Mouse (Mus musculus) intestine, embryonic 15.5 days (tissue): ENCODE data around the gene Ctsw. TPM values are rescaled to one million over a fixed set of nuclear protein-coding genes. Genes with fewer than 3 reads are reported as not detected.
"Not testable (repeated sequence)": the region's sequence is repeated elsewhere in the genome, so short reads cannot be mapped to it uniquely, and the experiment has no call there.

ENCODE experiments used
- ATAC-seq: fragments of 200-750 bp; cut with Nextera tagmentation; 2 replicates; pipeline ENCODE4 v1.8.0; 2017; ENCODE audit warnings: moderate TSS enrichment, moderate library complexity
- H3K27ac ChIP-seq: fragments of 300-500 bp; sonication (generic); 2 replicates; pipeline ENCODE4 v1.5.1; 2015; ENCODE audit warnings: mild to moderate bottlenecking, inconsistent platforms
- H3K27me3 ChIP-seq: fragments of 300-500 bp; sonication (generic); replicated peaks from 2 replicates; pipeline ENCODE4 v1.6.1; 2015; ENCODE audit warnings: inconsistent platforms
- H3K36me3 ChIP-seq: fragments of 300-500 bp; sonication (generic); 2 replicates; pipeline ENCODE4 v1.6.1; 2015; ENCODE audit warnings: inconsistent platforms
- H3K4me1 ChIP-seq: fragments of 300-500 bp; sonication (generic); replicated peaks from 2 replicates; pipeline ENCODE4 v1.6.1; 2015; ENCODE audit warnings: inconsistent platforms
- H3K4me2 ChIP-seq: fragments of 300-500 bp; sonication (generic); replicated peaks from 2 replicates; pipeline ENCODE4 v1.6.1; 2015; ENCODE audit warnings: mild to moderate bottlenecking, inconsistent platforms
- H3K4me3 ChIP-seq: fragments of 300-500 bp; sonication (generic); replicated peaks from 2 replicates; pipeline ENCODE4 v1.5.1; 2015; ENCODE audit warnings: inconsistent platforms
- H3K9ac ChIP-seq: fragments of 300-500 bp; sonication (generic); 2 replicates; pipeline ENCODE4 v1.6.1; 2015; ENCODE audit warnings: inconsistent platforms
- H3K9me3 ChIP-seq: fragments of 300-500 bp; sonication (generic); 2 replicates; pipeline ENCODE4 v1.6.1; 2016; ENCODE audit warnings: inconsistent platforms
- WGBS: fragments of 180-500 bp; shearing (Covaris S2); methylation state at CpG from one replicate; pipeline ENCODE4 v1.1.7; 2015; 5-methylcytosine and 5-hydroxymethylcytosine counted together
- polyA plus RNA-seq: library from polyadenylated mRNA; unstranded; fragments of >200 nt; fragmentation: Nextera tagmentation; extraction: Ambion mirVana; gene quantifications from 2 replicates; pipeline ENCODE4 v1.2.1, GENCODE M21; 2015

The Ctsw gene
- polyA plus RNA-seq, 1 experiment from 2014 or later = 2.1 TPM

DNA sequence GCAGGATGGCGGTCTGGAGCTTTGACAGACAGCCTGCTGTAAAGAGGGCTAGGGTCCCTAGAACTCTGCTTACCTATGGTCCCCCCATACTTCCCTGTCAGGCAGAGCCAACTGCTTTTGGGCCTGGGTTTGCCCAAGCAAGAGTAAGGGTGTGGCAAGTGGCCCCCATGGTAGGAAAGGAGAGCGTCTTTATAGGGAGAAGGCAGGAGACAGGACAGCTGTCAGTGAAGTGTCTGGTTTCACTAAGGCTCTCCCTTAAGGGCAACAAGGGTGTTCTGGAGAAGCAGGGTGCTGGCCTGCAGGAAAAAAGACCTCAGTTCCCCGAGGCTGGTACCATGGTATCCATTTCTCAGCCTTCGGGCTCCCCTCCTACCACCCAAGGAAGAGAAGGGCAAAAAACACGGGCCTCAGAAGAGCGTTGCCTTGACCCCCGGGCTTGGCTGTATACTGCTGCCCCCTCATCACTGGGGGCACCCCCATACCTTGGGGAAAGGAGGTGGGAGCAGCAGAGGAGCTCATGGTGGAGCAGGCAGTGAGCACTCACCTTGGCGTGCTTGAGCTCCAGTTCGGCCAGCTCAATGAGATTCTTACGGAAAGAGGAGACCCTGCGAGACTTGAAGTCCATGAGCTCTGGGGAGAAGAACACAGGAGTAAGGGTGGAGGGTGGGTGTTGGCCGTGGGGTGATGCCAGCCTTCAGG is 27.2 kb upstream of the Ctsw start:
- H3K4me2 ChIP-seq = no peak overlapping the region
- no peak overlapping the region for H3K27ac ChIP-seq
- H3K9me3 ChIP-seq = no peaks in the 10 kb centered on the region
- H3K4me1 ChIP-seq = peaks cover 12% of the 10 kb centered on the region; the same call in 1 of the 2 replicates
- H3K36me3 ChIP-seq = peaks cover 27% of the 10 kb centered on the region
- H3K27me3 ChIP-seq = no peaks in the 10 kb centered on the region
- no peak overlapping the region for H3K9ac ChIP-seq
- H3K4me3 ChIP-seq = no peak overlapping the region
- no peak for ATAC-seq
- WGBS = 80% methylated on average over 12 of the region's 12 CpGs

DNA sequence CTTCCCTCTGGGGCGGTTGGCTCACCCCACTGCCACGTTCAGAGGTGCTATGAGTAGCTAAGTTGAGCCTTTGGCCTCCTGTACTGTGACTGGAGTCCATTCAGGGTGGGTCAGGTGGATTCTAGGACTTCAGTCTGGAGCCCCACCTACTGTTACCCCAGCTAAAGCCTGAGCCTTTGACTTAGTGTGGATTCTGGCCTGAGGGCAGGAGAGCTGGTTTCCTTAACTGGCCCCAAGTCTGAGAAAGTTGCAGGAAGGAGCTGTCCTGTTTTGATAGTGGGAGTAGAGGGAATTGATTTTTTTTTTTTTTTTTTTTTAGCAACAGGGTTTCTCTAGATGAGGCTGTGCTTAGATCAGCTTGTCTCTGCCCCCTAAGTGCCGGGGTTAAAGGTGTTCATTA is 26.0 kb upstream of the Ctsw start:
- peaks cover 27% of the 10 kb centered on the region for H3K36me3 ChIP-seq
- peak; percentile 5; the same call in 1 of the 2 replicates for ATAC-seq

DNA sequence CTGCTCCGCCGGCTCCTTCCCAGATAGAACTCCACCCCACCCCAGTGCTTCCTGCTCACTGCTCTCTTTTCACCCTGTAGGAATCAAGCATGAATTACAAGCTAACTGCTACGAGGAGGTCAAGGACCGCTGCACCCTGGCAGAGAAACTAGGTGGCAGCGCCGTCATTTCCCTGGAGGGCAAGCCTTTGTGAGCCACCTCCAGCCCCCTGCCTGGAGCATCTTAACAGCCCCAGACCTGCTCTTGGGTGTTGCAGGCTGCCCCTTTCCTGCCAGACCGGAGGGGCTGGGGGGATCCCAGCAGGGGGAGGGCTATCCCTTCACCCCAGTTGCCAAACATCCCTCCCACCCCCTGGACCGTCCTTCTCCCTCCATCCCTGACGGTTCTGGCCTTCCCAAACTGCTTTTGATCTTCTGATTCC is 25.0 kb upstream of the Ctsw start:
- Histone ChIP-seq H3K36me3 (peaks cover 27% of the 10 kb centered on the region), H3K4me2 (peak overlapping the region; percentile 17; the same call in 1 of the 2 replicates), H3K4me1 (peaks cover 14% of the 10 kb centered on the region; the same call in 1 of the 2 replicates)
- not testable (repeated sequence) for H3K9ac ChIP-seq, H3K27me3 ChIP-seq, H3K4me3 ChIP-seq, H3K9me3 ChIP-seq, H3K27ac ChIP-seq, ATAC-seq
- whole genome bisulfite sequencing = 64% methylated on average over 9 of the region's 9 CpGs

More for the DNA sequence above, 26.0 kb upstream of the Ctsw start:
- no peak overlapping the region for H3K4me2 ChIP-seq
- no peaks in the 10 kb centered on the region for H3K27me3 ChIP-seq
- H3K27ac ChIP-seq = no peak overlapping the region
- H3K9me3 ChIP-seq = no peaks in the 10 kb centered on the region
- H3K4me3 ChIP-seq = no peak overlapping the region
- H3K9ac ChIP-seq = no peak overlapping the region
- WGBS = 72% methylated on average over 3 of the region's 3 CpGs
- H3K4me1 ChIP-seq = peaks cover 12% of the 10 kb centered on the region; the same call in 1 of the 2 replicates

DNA sequence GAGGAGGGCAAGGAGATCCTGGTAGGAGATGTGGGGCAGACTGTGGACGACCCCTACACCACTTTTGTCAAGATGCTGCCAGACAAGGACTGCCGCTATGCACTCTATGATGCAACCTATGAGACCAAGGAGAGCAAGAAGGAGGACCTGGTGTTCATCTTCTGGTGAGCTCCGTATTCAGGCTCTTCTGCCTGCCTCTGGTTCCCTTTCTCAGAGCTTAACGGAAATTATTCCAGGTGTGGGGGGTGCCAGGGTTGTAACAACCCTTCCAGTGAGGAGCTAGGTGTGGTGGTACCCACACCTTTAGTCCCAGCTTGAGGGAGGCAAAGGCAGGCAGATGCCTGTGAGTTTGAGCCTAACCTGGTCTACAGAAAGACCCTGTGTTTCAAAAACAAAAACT is 24.3 kb upstream of the Ctsw start:
- H3K4me3 ChIP-seq = no peak overlapping the region
- H3K9ac ChIP-seq = no peak overlapping the region
- no peaks in the 10 kb centered on the region for H3K27me3 ChIP-seq
- H3K9me3 ChIP-seq = no peaks in the 10 kb centered on the region
- no peak for ATAC-seq
- peaks cover 15% of the 10 kb centered on the region; the same call in 1 of the 2 replicates for H3K4me1 ChIP-seq
- peaks cover 27% of the 10 kb centered on the region for H3K36me3 ChIP-seq
- WGBS = 79% methylated on average over 4 of the region's 4 CpGs
- H3K4me2 ChIP-seq = peak overlapping the region; percentile 87; the same call in 1 of the 2 replicates
- H3K27ac ChIP-seq = no peak overlapping the region

DNA sequence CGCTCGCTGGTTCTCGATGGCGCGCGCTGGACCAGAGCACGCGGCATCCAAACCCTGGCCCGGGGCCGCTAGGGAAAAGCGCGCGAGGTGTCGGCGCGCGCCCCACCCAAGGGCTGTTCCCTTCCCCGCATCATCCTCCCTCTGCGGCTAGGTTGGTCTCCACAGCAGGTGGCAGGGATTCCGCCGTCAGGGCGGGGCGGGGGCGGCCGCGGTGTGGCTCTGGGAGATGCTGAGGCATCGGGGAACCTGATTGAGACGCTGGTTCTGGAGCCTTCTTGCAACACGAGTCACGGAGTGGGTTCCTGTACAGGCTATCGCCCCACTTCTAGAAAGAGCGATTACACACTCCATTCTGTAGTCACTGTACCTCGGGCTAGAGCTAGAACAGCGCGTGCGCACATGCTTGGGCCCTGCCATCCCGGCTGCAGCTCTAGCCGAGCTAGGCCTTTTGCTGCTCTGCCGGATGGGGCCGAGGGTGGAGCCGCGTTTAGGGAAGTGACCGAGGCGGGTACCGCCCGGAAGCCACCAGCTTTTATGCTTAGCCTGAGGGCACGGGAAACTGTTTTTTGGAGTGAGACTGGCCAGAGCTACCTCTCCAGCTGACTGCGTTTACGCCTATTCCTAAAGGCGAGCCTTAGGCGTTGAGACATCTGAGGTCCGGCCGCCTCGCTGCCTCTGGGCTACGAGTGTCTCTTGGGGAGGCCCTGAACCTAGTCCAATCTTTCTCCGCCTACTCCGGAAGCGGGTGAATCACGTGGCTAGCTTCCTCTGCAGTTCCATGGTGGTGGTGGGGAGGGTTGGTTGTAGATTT is 22.8 kb upstream of the Ctsw start:
- peak; percentile 29 for ATAC-seq
- under 1% methylated on average over 59 of the region's 59 CpGs for WGBS
- no peaks in the 10 kb centered on the region for H3K27me3 ChIP-seq

DNA sequence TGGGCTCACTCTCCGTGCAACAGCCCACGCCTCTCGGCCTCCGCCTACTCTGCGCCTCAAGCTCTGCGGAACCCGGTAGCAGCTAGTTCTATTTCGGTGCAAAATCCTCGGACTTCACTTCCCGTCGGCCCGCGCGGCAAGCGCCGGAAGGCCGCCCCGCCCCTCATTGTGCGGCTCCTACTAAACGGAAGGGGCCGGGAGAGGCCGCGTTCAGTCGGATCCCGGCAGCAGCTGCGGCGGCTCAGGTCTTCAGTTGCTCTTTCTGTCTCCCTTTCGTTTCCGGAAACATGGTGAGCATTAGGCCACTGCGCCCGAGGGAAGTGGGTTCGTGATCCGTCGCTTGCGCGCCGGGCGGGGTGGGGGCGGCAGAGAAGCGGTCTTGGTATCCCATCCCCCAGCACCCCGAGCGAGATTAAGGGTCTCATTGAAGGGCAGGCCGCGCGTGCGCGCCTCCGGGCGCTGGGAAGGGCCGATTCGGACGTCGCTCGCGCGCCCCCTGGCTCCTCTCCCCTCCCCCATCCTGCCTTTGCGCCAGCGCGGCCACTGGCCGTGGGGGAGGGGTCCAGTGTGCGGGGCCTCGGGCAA is 22.1 kb upstream of the Ctsw start, which contains the start of gene Cfl1:
Gene Cfl1 (plus strand): TSS at position 143 of the 585 bp plus-strand sequence.
- Histone ChIP-seq H3K36me3 (peaks cover 16% of the 10 kb centered on the region), H3K4me2 (peak within 1 kb of the TSS; percentile 87), H3K27me3 (no peaks in the 10 kb centered on the region), H3K4me3 (peak within 1 kb of the TSS; percentile 100), H3K9me3 (no peaks in the 10 kb centered on the region), H3K4me1 (peaks cover 29% of the 10 kb centered on the region), H3K27ac (peak within 1 kb of the TSS; percentile 99), H3K9ac (peak within 1 kb of the TSS; percentile 98)
- peak; percentile 66 for ATAC-seq
- WGBS = under 1% methylated on average over 61 of the region's 62 CpGs

More for the DNA sequence above, 22.8 kb upstream of the Ctsw start:
- H3K9ac ChIP-seq = peak overlapping the region; percentile 98
- no peaks in the 10 kb centered on the region for H3K9me3 ChIP-seq
- peak overlapping the region; percentile 100 for H3K4me3 ChIP-seq
- H3K36me3 ChIP-seq = peaks cover 23% of the 10 kb centered on the region
- H3K4me1 ChIP-seq = peaks cover 28% of the 10 kb centered on the region
- peak overlapping the region; percentile 99 for H3K27ac ChIP-seq
- peak overlapping the region; percentile 87 for H3K4me2 ChIP-seq

DNA sequence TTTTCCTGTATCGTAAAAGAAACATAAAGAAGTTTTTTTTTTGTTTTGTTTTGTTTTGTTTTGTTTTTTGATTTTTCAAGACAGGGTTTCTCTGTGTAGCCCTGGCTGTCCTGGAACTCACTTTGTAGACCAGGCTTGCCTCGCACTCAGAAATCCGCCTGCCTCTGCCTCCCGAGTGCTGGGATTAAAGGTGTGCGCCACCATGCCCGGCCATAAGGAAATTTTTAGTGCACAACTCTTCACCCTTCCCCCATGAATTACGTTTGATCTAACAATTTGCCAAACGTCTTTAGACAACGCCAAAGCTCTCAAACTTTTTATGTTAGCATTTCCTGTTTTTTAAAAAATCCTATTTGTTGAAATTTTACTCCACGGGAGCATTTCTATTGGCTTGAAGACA is 21.4 kb upstream of the Ctsw start:
- H3K27ac ChIP-seq = peak overlapping the region; percentile 99
- 43% methylated on average over 10 of the region's 10 CpGs for WGBS
- H3K36me3 ChIP-seq = peaks cover 15% of the 10 kb centered on the region
- not testable (repeated sequence) for H3K9me3 ChIP-seq, H3K9ac ChIP-seq, H3K27me3 ChIP-seq, ATAC-seq
- peaks cover 29% of the 10 kb centered on the region for H3K4me1 ChIP-seq
- H3K4me2 ChIP-seq = peak overlapping the region; percentile 87
- H3K4me3 ChIP-seq = peak overlapping the region; percentile 100

DNA sequence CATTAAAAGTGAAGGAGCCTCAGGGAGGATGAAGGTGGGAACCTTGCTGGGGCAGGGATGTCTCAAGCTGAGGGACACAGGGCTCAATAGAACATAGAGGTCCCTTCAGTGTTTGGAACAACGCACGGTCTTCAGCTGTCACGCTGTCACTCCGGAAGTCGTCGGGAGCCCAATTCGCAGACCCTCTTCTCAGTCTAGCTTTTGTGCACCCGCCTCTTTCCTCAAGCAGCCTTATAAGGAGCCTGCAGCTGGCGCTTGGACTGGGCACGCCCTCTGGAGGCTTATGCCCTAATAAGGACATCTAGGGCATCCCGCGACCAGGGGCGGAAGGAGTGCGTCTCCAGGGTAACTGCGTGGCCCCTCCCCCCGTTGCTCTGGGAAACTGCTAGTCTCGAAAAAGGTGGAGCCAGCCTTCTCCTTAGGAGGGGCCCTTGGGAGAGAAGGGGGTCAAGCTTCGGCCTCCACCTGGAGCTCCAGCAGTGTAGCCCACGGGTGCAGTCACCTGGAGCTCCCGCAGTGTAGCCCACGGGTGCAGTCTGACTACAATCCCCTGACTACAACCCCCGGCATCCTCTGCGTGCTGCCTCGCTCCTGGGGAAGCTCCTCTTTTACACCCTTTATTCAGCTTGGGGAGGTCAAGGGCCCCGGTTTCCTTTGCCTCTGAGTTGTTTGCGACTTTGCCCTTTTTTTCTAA is 20.7 kb upstream of the Ctsw start:
- H3K27ac ChIP-seq = peak overlapping the region; percentile 99
- peak overlapping the region; percentile 87 for H3K4me2 ChIP-seq
- under 1% methylated on average over 26 of the region's 26 CpGs for WGBS
- no peaks in the 10 kb centered on the region for H3K27me3 ChIP-seq
- H3K4me3 ChIP-seq = peak overlapping the region; percentile 53
- ATAC-seq = peak; percentile 86
- H3K4me1 ChIP-seq = peaks cover 29% of the 10 kb centered on the region
- no peaks in the 10 kb centered on the region for H3K9me3 ChIP-seq
- peak overlapping the region; percentile 50 for H3K9ac ChIP-seq
- peaks cover 14% of the 10 kb centered on the region for H3K36me3 ChIP-seq

DNA sequence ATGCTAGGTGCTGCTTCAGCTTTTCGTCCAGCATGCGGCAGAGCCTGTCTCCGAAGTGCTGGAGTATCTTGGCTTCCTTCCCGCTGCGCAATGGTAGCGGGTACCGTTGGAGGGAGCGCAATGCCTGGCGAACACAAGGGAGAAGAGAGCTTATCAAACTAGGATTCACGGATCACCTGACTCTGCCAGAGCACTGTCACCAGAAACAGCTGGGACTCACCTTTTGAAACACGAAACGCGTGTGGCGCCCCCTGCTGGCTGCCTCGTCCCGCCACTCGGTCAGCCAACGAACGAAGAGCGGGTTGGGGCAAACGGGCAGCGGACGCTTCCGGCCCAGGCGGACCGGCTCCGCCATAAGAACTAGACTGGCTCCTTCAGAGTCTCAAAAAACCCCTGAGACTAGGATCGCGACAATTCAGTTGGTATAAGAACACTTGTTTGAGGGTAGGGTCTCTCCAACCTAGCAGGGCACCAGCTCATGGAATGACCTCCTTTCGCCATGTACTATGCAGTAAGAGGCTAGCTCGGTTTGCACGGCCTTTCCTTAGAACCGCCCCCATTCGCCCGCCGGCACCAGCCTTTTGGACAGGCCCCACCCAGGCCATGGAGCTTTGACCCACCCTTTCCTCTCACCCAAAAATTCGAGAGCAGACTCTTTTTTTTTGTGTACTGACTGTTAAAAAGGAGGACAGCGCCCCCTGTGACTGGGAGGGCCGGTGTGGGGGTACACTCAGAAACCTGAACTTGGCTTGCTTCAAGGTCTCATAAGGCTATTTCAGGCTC is 19.7 kb upstream of the Ctsw start, which contains the start of gene Mus81:
Gene Mus81 (minus strand): TSS at position 635 of the 783 bp plus-strand sequence.
- peak; percentile 75 for ATAC-seq

DNA sequence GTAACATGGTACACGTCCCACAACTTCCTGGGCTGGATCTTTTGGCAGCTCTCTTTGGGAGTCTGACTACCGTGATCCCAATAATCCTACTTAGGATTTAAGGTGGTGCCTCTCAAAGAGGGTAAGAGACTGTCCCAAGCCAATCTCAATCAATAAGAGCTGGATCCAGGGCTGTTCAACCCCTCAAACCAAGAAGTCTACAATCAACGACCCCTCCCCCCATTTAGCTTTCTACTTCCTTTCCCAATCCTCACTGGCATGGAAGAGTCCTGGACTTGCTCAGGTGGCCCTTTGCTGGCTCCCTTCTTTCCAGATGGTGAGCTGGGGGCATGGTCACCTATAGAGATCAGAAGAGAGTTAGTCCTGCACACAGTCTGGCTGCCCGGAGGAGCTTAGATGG is 18.5 kb upstream of the Ctsw start:
- peaks cover 11% of the 10 kb centered on the region for H3K36me3 ChIP-seq
- 84% methylated on average over 4 of the region's 4 CpGs for WGBS
- no peaks in the 10 kb centered on the region for H3K27me3 ChIP-seq
- no peaks in the 10 kb centered on the region for H3K9me3 ChIP-seq
- no peak overlapping the region for H3K4me3 ChIP-seq
- H3K27ac ChIP-seq = no peak overlapping the region
- H3K9ac ChIP-seq = 0 out of 2 replicates have a peak overlapping the region, but pooled peaks have one; percentile 58
- H3K4me2 ChIP-seq = peak overlapping the region; percentile 87
- H3K4me1 ChIP-seq = peaks cover 18% of the 10 kb centered on the region
- no peak for ATAC-seq

More for the DNA sequence above, 19.7 kb upstream of the Ctsw start, which contains the start of gene Mus81:
- Histone ChIP-seq H3K4me3 (peak within 1 kb of the TSS; percentile 53), H3K4me2 (peak within 1 kb of the TSS; percentile 87), H3K27ac (peak within 1 kb of the TSS; percentile 99), H3K36me3 (peaks cover 10% of the 10 kb centered on the region), H3K4me1 (peaks cover 26% of the 10 kb centered on the region), H3K9ac (peak within 1 kb of the TSS; percentile 58), H3K27me3 (no peaks in the 10 kb centered on the region), H3K9me3 (no peaks in the 10 kb centered on the region)
- under 1% methylated on average over 39 of the region's 39 CpGs for WGBS

DNA sequence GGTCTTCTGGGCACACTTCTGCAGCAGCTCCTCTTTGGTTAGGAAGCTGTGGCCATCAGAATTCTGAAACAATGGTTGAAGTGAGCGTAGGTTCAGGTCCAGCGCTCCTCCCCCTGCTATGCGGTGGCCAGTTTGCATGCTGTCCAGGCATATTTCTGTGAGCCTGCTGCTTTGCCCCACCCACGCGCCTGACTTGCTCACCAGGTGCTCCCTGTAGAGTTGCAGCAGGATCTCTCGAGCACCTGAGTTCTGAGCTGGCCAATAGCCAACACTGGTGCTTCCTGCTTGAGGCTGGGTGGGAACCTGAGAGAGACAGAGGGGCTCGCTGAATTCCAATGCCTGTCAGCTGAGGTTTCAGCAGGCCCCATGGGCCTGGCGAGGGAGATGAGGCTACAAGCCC is 18.0 kb upstream of the Ctsw start:
- Histone ChIP-seq H3K9me3 (no peaks in the 10 kb centered on the region), H3K4me2 (no peak overlapping the region), H3K4me3 (no peak overlapping the region), H3K36me3 (peaks cover 15% of the 10 kb centered on the region), H3K9ac (no peak overlapping the region; the same call in 1 of the 2 replicates), H3K27ac (no peak overlapping the region), H3K27me3 (no peaks in the 10 kb centered on the region), H3K4me1 (peaks cover 18% of the 10 kb centered on the region)
- 81% methylated on average over 8 of the region's 8 CpGs for WGBS
- no peak for ATAC-seq
